Mouse (Mus musculus): Measurements from ENCODE around the gene Ephb2. TPM values are rescaled to one million over a fixed set of nuclear protein-coding genes. Genes with fewer than 3 reads are reported as not detected.

Ephb2 gene
- polyA plus RNA-seq (2021; fragmentation: Nextera tagmentation): 0.89 and 0.98 TPM in 2 replicates
- long read RNA-seq, experiment 1, partial matches to known transcripts: 1 of 3 reads
- long read RNA-seq, experiment 1, other reads (novel, unspliced or antisense): 2 of 3 reads
- long read RNA-seq, experiment 2, partial matches to known transcripts: 4 of 9 reads
- long read RNA-seq, experiment 2, other reads (novel, unspliced or antisense): 5 of 9 reads

GRCm38 (mm10) chr4:136835621-136836386, at the start of gene Ephb2:
TSS of gene Ephb2 (minus strand) at chr4:136835988.

GRCm38 (mm10) chr4:136622388-136622787, 213.4 kb downstream of the Ephb2 start, which contains the start of gene Lactbl1:
TSS of gene Lactbl1 (plus strand) at chr4:136622621.

GRCm38 (mm10) chr4:136610387-136610856, 225.4 kb downstream of the Ephb2 start, which contains the start of gene Tex46:
TSS of gene Tex46 (plus strand) at chr4:136610437.

DNA sequence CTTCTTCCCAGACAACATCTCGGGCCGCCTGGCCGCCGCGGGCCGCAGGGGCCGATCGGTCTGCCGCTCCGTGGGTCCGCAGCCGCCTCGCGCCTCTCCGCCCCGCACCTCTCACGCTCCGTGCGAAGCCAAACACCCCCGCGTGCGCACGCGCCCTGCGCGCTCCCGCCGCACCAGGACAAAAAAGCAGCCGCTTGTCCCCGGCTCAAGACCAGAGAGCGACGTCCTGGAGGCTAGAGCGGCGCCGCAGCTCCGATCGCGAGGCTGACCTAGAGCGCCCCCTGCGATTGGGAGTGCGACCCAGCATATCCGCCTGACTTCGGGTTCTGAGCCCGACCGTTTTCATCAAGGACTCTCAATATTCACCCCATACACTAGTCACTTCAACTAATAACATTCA, 233.2 kb downstream of the Ephb2 start, which contains the start of gene Kdm1a:
Gene Kdm1a, minus strand, starts transcription at position 156 of the 400 bp plus-strand sequence.

Small RNA genes lying within 50 kb of the gene (microRNA-seq; reads per million reads assigned to microRNA genes)
- not detected for gene Gm22180

Other genes starting within 250 kb of the Ephb2 start
- 6.9 and 8.9 TPM in 2 replicates for gene Kdm1a, start 233.3 kb downstream of the Ephb2 start, polyA plus RNA-seq (2021; fragmentation: Nextera tagmentation)
- not detected in 2 replicates for gene Tex46, start 225.6 kb downstream of the Ephb2 start, polyA plus RNA-seq (2021; fragmentation: Nextera tagmentation)
- not detected in 2 replicates for gene Lactbl1, start 213.4 kb downstream of the Ephb2 start, polyA plus RNA-seq (2021; fragmentation: Nextera tagmentation)
- gene C1qb, start 50.2 kb upstream of the Ephb2 start, polyA plus RNA-seq (2021; fragmentation: Nextera tagmentation): 216 and 224 TPM in 2 replicates
- gene C1qc, start 57.1 kb upstream of the Ephb2 start, polyA plus RNA-seq (2021; fragmentation: Nextera tagmentation): 160 and 165 TPM in 2 replicates
- gene C1qa, start 62.8 kb upstream of the Ephb2 start, polyA plus RNA-seq (2021; fragmentation: Nextera tagmentation): 205 and 215 TPM in 2 replicates
- gene Epha8, start 120.8 kb upstream of the Ephb2 start, polyA plus RNA-seq (2021; fragmentation: Nextera tagmentation): 0.11 and 0.19 TPM in 2 replicates
- gene Zbtb40, start 212.8 kb upstream of the Ephb2 start, polyA plus RNA-seq (2021; fragmentation: Nextera tagmentation): 0.99 and 1.2 TPM in 2 replicates